Mouse (Mus musculus): ENCODE results near the gene Pacs1.
A peak's percentile ranks its signal among the peaks of the same experiment; 100 is the strongest.

Gene Pacs1

GRCm38 (mm10) chr19:5272801-5273733 lies at the start of gene Pacs1:
Gene Pacs1, minus strand, starts transcription at chr19:5273119.
- DNase-seq: peak; percentile 98

DNA sequence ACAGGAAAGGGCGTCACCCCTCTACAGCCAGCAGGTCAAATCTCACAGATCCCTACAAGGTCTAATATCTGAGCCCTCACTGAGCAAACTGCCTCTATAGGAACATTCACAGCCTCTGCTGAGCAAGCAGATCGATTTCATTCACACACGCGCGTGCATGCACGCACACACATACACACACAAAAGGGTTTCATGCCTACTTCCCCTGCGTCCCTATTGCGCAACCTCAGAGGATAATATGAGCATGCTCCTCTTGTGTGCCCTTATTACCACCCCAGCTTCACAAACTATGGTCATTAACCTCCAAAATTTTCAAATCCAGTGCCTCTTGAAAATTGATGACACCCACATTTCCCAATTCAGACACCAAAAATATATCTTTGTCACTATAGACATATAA lies 40.3 kb upstream of the Pacs1 start:
- no peak for DNase-seq

DNA sequence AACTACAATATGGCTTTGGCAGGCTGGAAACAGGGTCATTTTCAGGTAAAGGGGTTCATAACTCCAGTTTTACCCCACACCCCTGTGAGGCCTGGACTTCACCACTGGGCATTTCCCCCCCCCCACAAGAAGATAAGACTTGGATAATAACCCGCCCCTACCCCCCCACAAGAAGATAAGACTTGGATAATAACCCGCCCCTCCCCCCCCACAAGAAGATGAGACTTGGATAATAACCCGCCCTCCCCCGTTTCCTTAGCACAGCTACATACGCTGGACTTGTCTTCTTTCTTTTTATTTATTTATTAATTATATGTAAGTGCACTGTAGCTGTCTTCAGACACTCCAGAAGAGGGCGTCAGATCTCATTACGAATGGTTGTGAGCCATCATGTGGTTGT lies 36.1 kb upstream of the Pacs1 start:
- no peak for DNase-seq

GRCm38 (mm10) chr19:5306968-5307734 lies 34.2 kb upstream of the Pacs1 start:
- peak; percentile 35 for DNase-seq

DNA sequence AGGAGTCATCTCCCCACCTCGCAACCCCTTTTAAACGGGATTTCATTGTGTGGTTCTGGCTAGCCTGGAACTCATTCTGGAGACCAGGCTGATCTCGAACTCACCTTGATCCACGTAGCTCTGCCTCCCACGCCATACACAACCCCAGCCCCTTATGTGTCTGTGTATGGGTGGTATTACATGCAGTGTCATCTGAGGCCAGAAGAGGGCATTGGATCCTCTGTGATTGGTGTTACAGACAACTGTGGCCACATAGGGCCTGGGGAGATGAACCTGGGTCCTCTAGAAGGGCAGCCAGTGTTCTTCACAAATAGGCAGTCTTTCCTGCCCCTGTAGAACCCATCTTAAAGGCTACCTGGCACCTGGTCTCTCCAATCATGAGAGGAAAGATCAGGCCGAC lies 33.4 kb upstream of the Pacs1 start:
- no peak for DNase-seq

DNA sequence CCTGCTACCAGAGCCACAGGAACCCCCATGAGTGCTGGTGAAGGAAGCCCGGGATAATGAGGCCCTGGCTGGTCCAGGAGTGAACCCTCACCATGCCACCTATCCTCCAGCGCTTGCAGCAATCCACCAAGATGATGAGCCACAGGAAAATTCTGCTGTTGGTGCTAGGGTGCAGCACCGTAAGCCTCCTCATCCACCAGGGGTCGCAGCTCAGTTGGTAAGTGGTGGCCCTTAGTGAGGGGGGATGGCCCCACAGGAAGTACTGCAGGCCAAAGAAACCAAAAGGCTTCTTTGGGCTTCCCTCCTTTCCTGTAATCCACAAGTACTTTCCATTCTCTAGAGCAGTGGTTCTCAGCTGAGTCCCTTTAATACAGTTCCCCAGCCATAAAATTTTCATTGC lies 29.5 kb upstream of the Pacs1 start:
- DNase-seq: peak; percentile 87

- DNase-seq: no peak
Observed at GRCm38 (mm10) chr19:5300588-5300987, 27.7 kb upstream of the Pacs1 start.

GRCm38 (mm10) chr19:5297903-5298800 lies 25.2 kb upstream of the Pacs1 start, which contains the start of gene Gal3st3:
Gene Gal3st3, plus strand, starts transcription at chr19:5298331.
- DNase-seq: no peak

GRCm38 (mm10) chr19:5296630-5297029 lies 23.7 kb upstream of the Pacs1 start:
- no peak for DNase-seq

- DNase-seq: no peak
Observed at GRCm38 (mm10) chr19:5295736-5296075, 22.8 kb upstream of the Pacs1 start.

GRCm38 (mm10) chr19:5294972-5295735 lies 22.2 kb upstream of the Pacs1 start, which contains the start of gene Sf3b2:
Gene Sf3b2, minus strand, starts transcription at chr19:5295455.
- DNase-seq: peak; percentile 96

DNA sequence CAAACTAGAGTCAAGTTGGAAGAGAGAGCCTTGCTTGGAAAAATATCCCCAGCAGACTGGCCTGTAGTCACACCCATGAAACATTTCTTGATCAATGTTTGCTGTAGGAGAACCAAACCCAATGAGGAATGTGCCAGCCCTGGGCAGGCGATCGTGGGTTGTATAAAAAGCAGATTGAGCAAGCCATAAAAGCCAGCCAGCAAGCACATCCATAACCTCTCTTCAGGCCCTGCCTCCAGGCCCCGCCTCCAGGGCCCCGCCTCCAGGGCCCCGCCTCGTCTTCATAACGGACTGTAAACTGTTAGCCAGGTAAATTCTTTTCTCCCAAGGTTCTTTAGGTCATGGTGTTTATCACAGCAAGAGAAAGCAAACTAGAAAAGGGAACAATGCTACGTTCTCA lies 5.5 kb upstream of the Pacs1 start:
- DNase-seq: no peak

DNA sequence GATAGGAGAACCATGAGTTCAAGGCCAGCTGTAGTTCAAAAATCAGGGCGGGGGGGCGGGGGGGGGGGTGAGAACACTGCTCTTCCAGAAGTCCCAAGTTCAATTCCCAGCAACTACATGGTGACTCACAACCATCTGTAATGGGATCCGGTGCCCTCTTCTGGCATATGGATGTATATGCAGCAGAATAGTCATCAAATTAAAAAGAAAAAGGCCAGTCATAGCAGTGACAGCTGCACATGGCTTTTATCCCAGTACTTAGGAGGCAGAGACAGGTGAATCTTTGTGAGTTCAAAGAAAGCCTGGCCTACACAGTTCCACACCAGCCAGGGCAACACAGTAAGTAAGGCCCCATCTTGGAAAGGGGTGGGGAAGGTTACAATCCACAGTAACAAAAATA lies 4.2 kb upstream of the Pacs1 start:
- no peak for DNase-seq

DNA sequence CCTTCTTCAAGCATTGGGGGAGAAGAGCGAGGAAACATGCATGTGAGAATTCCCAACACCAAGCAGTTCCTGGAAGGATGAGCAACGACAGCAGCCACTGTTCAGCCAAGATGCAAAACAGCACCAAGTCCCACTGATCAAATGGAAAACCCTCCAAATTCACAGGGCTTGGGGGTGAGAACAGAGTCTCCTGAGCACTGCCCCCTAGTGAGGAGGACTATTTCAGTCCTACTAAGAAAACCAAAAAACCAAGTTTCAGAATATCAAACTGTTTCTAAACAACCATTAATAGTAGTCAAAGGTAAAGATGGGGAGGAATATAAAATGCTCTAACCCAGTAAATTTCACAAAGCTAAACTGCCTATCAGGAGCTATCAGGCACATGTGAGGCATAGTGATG lies 3.6 kb upstream of the Pacs1 start:
- DNase-seq: no peak

DNA sequence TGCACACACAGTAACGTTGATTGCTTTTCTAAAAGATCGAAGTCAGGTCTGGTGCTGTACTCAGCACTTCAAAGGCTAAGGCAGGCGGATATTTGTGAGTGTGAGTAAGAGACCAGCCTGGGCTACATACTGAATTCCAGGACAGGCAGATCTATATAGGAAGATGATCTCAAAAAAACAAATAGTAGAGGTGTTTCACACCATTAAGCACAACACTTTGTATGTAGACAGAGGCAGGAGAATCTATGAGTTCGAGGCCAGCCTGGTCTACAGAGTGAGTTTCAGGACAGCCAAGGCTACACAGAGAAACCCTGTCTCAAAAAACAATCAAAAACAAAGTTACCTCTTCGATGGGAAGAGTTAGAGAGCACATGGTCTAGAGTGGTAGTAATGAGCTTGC lies 2.8 kb upstream of the Pacs1 start:
- DNase-seq: no peak

DNA sequence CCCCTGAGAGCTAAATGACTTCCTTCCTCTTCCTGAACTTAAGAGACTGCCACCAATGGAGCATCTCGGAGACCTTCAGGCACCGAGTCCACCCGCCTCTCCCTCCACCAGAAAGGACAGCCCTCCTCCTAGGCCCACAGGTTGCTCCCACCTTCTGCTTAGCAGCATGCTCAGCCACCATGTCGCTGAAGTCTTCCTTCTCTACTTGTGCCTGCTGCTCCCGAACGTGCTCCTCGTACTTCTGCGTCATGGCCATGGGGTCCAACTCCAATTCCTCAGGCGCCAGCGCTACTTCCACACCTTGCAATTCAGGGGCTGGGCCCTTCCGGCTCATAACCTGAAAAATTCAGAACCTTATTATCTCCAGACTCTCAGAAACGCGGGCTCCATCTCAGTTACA lies 1.7 kb upstream of the Pacs1 start:
- no peak for DNase-seq

DNA sequence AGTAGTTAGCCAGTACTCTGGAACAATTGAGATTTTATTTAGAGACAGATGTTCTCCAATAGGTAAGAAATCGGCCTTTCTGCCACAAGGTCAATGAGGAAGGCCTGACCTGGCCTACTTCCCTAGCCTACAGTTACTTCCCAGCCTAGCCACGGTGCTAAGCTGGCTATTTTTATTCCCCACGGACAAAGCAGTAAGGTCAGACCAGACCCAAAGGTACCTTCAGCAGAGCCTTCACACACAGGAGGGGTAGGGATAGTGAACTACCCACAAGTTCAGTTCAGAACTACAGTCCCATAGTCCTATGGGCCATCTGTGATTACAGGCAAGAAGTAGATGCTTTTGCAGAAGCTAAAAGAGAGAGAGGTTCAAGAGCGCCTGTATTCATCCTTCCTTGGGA lies 997 bp upstream of the Pacs1 start:
- no peak for DNase-seq

- peak; percentile 62 for DNase-seq
Observed at GRCm38 (mm10) chr19:5272326-5272795, 558 bp downstream of the Pacs1 start.

DNA sequence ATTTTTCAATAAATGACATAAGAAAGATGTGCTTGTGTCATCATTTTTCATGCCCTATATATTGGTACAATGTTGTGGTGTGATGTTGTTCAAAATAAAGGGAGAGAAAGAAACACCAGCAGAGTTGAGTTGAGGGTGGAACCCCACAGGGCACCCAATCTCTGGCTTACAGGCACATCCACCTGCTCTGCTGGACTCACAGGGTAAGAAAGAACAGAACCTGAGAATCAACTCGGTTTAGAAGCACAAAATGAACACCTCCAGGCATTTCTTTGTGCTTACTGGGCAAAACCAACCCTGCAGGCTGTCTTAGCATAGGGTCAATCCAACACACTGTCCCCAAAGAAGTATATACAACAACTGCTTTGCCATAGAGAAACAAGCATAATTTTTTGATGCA lies 1.5 kb downstream of the Pacs1 start:
- no peak for DNase-seq

- no peak for DNase-seq
Observed at GRCm38 (mm10) chr19:5269392-5269791, 3.5 kb downstream of the Pacs1 start.

DNA sequence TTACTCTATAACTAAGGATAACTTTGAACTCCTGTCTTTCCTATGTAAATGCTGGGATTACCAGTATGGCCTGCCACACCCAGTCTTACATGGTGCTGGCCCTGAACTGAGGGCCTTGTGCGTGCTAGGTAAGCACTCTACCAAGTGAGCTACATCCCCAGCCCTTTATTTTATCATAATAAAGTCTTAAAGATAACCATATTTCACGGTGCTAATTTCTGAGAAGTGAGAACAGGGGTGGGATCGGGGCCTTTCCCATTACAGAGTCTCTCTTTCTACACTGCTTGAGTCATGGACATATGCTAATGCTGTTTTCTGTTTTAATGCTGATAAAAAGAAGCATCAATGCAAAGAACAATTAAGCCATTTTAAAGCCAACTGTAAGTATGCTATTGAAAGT lies 4.0 kb downstream of the Pacs1 start:
- DNase-seq: no peak

- DNase-seq: no peak
Observed at GRCm38 (mm10) chr19:5268017-5268416, 4.9 kb downstream of the Pacs1 start.

All from thymus, postnatal 14 days (tissue).